Mouse (Mus musculus) heart, postnatal 10 days (tissue): ENCODE measurements at regions not wholly inside any gene's neighbourhood (a gene's known extent, or its start where the extent isn't known, plus 50 kb on each side); places are given as distances from the start of the nearest gene placed in this dataset.

Experiments used
- DNase-seq, 2 experiments: peaks; one replicate each; pipeline ENCODE4 v3.0.0; 2021
- intact Hi-C: fragments of 180-260 bp; cut with DNase I; formaldehyde crosslinking; loops from one replicate; pipeline ENCODE4 v1.15.1; 2025

DNA sequence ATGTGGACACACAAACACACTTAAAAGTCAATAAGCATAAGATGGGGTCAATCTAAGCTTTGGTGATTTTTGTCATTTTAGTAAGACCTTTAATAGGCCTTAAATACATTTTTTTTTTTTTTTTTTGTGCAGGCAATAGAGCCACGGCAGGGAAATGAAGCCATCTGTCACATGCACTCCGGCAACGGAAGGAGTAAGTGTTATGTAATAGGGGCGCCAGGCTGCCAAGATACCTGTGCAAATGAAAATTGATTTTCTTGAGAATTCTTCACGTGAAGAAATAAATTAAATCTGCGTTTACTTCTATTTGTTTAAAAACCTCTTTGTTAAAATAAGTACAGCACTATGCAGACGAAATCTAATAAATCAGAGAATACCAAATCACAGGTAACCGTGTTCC, 54.6 kb upstream of the Card11 start:
- intact Hi-C loops, result no loop called here
- no peak for DNase-seq

- DNase-seq, result no peak
- intact Hi-C loops, result no loop called here
Observed at GRCm38 (mm10) chr5:141055596-141056343, 55.4 kb upstream of the Card11 start.

GRCm38 (mm10) chr5:141058141-141058540, 57.8 kb upstream of the Card11 start:
- no peak for DNase-seq
- intact Hi-C loops, result no loop called here

DNA sequence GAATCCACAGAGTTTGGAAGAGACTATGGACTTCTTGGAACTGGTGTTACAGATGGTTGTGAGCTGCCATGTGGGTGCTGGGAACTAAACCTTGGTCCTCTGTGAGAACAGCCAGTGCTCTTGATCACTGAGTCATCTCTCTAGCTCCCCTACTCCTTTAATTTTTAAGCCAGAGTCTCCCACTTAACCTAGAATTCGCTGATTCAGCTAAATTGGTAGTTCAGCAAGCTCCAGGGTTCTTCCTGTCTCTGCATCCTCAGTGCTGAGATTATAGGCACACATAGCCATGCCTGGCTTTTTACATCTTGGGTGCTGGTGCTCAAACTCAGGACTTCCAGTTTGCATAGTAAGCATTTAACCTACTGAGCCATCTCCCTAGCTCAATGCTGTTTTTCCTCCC, 58.5 kb upstream of the Card11 start:
- no peak for DNase-seq
- intact Hi-C loops, result no loop called here

DNA sequence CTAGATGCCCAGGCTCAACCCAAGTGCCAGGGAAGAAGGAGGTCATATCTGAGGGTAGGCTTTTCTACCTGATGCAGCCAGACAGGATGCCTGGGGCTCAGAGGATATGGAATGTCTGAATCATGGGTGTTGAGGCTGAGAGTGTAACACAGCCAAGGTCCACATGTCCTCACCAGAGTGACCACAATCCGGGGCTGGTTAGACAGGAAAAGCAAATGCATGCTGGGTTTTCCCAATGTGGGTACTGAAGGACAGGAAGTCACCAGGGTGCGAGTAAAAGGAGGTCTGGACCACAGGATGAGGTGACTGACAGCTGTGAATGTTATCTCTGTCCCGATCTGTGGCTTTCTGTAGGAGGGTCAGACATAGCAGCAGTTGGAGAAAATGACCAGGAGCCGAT, 61.8 kb upstream of the Card11 start:
- intact Hi-C loops, result no loop called here
- no peak for DNase-seq

DNA sequence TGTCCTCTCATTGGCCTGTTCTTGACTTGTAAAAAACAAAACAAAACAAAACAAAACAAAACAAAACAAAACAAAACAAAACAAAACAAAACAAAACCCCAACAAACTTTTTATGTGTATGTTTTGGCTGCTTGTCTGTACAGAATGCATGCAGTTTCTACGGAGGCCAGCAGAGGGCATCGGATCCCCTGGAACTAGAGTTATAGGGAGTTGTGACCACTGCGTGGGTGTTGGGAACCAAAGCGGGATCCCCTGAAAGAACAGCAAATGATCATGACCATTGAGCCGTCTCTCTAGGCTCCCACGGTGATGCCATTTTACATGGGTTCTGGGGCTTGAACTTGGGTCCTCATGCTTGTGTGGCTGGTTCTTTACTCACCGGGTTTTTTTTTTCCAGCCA, 67.2 kb upstream of the Card11 start:
- DNase-seq, result no peak
- intact Hi-C loops, result no loop called here

GRCm38 (mm10) chr5:141074457-141074856, 74.1 kb upstream of the Card11 start:
- intact Hi-C loops, result loop anchor here (10.0 kb wide), 1 partner anchor 200 kb away; no protein-coding TSS in a partner anchor
- no peak for DNase-seq

DNA sequence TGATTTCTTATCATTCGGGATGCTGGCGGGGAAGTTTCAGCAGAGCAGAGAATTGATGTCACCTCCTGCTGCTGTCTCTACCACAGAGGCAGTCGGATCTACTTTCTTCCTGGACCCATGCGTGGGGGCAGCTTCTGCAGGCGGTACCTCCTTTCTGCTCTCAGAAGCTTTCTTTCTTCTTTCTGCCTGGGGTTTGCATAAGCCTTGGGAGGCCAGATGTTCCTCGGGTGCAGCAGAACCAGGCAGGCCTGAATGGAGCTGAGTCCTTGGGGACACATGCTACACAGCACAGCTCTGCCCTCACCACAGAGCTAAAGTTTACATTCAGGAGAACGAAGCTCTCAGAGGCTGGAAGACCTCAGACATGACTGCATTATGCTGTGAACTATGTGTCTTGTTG, 75.8 kb upstream of the Card11 start:
- no peak for DNase-seq
- intact Hi-C loops, result loop anchor here (10.0 kb wide), 1 partner anchor 201 kb away; no protein-coding TSS in a partner anchor

- no peak for DNase-seq
Observed at GRCm38 (mm10) chr5:141076942-141077341, 76.6 kb upstream of the Card11 start.

DNA sequence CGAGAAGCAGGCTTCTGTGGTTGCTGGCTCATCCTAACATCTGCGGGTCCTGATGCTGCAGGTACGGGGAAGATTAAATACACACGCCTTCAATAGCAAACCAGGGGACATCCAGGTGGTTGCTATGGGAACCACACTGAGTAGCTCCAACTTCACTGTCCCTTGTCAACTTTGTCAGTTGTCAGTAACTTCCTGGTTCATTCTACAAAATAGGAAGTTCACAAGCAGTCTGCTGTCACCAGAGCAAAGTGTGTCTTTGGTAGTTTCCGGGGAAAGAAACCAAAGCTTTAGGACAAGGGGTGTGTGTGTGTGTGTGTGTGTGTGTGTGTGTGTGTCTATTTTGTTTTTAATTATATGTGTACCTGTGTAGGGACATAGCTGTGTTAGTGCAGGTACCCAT, 80.5 kb upstream of the Card11 start:
- intact Hi-C loops, result no loop called here

More at GRCm38 (mm10) chr5:141076942-141077341, 76.6 kb upstream of the Card11 start:
- intact Hi-C loops, result loop anchor here (10.0 kb wide), 1 partner anchor 202 kb away; no protein-coding TSS in a partner anchor

DNA sequence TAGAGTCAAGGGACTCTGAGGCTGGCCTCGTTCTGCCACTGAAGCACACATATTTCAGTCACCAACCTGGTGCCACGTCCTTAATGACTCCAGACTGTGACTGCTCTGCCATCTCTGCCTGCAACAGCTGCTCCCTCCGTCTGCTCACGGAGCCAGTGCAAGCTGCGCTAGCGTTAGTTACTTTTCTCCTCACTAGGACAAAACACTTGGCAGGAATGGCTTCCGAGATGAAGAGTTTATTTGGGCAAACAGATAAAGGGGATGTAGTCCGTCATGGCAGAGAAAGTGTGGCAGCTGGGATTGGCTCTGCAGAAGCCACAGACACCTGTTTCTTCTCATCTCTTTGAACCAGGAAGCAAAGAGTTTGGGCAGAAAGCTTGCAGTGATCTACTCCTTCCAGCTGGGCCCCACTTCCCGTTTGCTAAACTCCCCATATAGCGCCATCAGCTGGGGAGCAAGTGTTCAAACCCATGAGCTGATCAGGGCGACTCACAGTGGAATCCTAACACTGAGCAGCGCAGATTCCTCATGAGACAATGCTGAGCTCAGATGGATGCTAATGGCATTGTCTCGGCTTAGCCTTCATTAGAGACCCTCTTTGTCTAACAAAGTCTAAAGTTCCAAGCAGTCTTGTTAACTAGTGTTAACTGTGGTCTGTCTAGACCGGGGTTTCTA, 83.8 kb upstream of the Card11 start:
- intact Hi-C loops, result no loop called here
- DNase-seq, result no peak

More for the DNA sequence above, 80.5 kb upstream of the Card11 start:
- no peak for DNase-seq

DNA sequence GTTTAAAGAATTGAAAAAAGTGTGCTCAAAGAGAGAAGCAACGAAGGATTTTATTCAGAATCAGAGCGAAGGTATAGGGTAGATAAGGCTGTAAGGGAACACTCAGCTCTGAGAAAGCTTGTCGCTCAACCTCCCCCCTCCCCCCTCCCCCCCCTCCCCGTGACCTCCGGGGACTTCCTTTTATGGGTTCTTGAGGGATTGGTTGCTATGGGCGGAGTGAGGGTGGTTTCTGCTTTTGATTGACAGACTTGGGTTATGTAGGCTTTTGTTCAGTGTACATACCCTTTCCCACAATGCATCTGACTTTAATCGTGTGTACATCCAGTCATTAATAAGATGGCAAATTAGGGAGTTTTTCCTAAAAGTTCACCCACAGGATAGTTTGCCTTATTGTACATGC, 84.4 kb upstream of the Card11 start:
- DNase-seq, result no peak
- intact Hi-C loops, result no loop called here

DNA sequence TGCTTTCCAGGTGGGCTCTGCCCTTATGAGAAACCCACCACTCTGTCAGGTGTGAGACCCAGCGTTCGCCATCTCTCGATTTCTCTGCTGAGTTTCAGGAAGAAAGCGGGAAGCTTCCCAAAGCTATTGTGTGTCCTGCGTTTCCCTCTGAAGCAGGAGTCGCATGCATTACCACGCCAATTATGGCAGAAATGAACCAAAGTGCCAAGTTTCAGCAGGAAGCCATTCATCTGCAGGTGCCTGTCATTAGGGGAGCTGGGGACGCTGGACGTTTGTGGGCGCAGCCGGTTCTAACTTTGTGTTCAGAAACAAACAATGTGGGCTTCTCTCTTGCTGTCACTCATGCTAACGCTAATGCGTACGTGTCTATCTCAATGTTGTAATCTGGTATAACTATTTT, 91.3 kb upstream of the Card11 start:
- intact Hi-C loops, result no loop called here

GRCm38 (mm10) chr5:141093641-141094040, 93.3 kb upstream of the Card11 start:
- intact Hi-C loops, result loop anchor here (1.0 kb wide), 1 partner anchor 1228 kb away; no protein-coding TSS in a partner anchor
- DNase-seq, result peak; percentile 47 to 75

More for the DNA sequence above, 91.3 kb upstream of the Card11 start:
- no peak for DNase-seq

- peak; percentile 55 to 63 for DNase-seq
- intact Hi-C loops, result no loop called here
Observed at GRCm38 (mm10) chr5:141097878-141098277, 97.5 kb upstream of the Card11 start.

DNA sequence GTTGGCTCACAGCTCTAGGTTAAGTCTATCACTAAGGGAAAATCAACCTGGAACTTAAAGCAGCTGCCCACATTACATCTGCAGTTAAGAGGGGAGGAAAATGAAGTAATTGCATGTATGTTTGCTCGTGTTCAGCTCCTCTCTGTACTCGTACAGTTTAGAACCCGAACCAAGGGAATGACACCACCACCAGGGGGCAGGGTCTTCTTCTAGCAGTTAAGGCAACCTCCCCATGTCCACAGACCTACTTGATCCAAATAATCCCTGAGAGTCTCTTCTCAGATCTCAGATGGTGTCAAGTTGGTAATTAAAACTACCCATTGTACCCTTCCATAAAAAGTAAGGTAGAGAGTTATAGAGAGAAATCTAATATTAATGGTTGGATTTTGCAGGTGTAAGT, 111.3 kb upstream of the Card11 start:
- intact Hi-C loops, result no loop called here
- no peak for DNase-seq

- intact Hi-C loops, result no loop called here
Observed at GRCm38 (mm10) chr5:141115273-141115904, 115.0 kb upstream of the Card11 start.

DNA sequence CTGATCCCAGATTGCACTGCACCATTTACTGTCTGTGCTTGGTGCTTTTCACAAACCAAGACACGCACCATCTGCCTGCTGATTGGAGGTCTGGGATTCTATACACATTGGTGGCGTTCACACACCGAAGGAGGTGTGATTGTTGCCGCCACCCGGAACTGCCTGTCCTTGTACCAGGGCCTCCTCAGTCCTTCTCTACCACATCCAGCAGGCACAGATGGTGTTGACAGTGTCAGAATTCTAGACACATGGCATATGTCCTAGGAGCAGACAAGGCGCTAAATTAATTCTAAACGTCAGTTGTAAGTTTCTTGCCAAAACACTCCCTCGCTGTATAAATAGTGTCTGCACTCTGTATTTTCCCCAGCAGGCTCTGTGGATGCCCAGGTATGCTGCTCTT, 115.6 kb upstream of the Card11 start:
- DNase-seq, result peak; percentile 39 to 60
- intact Hi-C loops, result loop anchor here (1.0 kb wide), 1 partner anchor 21 kb away; no protein-coding TSS in a partner anchor

More at GRCm38 (mm10) chr5:141115273-141115904, 115.0 kb upstream of the Card11 start:
- no peak for DNase-seq

- intact Hi-C loops, result no loop called here
- DNase-seq, result no peak
Observed at GRCm38 (mm10) chr5:141125870-141126269, 115.4 kb upstream of the Sdk1 start.

DNA sequence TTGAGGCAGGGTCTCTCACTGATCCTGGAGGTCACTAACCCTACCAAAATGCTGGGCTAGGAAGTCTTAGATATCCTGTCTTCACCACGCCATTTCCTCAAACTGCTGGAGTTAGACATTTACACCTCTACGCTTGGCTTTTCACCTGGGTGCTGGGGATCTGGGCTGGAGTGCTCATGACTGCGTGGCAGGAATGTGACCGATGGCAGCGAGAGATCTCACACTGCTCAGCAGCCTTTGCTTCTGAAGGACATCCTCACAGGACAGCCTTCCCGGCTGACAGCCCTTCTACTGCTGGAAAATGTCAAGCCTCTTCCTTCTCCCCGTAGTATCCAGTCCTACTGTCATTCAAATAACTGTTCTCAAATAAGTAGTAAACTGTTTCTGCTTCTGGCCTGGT, 114.8 kb upstream of the Sdk1 start:
- intact Hi-C loops, result no loop called here
- no peak for DNase-seq

GRCm38 (mm10) chr5:141131036-141131435, 110.3 kb upstream of the Sdk1 start:
- DNase-seq, result no peak
- intact Hi-C loops, result no loop called here
